Mouse (Mus musculus) thymus, postnatal 10 days (tissue): ENCODE measurements around the gene Gabrg3.
"Not testable (repeated sequence)": the region's sequence is repeated elsewhere in the genome, so short reads cannot be mapped to it uniquely, and the experiment has no call there.

Source experiments
- DNase-seq, 2 experiments: peaks; one replicate each; pipeline ENCODE4 v3.0.0; 2021; ENCODE audit warnings: low spot score in 2 of 2

The Gabrg3 gene

DNA sequence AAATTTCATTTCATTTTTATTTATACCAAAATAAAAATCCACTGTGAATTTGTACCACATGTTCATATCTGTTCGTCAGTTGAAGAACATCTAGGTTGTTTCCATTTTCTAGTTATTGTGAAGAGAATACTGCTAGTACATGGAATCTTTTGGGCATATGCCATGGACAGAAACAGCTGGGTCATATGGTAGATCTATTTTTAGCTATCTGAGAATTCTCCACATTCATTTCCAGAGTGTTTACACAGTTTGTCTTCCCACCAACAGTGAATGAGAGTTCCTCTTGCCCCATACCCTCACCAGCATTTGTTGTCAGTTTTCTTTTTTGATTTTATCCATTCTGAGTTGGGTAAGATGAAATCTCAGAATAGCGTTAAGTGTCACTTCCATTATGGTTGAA is 75.0 kb downstream of the Gabrg3 start:
- no peak for DNase-seq

DNA sequence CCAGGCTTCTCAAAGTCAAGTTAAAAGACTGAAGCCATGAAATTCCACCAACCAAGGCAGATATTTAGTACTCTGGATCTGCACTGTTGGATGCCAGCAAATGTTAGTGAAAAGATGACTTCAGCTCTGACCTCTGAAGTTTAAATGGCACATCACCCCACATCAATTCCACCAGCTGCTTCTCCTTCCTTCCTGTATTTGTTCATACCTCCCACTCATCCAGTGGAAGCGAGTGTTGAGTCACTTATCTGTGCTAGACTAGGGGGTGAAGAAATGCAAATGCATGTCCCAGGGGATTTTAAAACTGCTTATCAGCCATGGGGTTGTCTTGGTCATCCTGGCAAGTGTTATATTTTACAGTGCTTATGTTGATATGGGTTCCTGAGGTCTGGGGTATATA is 79.7 kb downstream of the Gabrg3 start:
- DNase-seq, result no peak

DNA sequence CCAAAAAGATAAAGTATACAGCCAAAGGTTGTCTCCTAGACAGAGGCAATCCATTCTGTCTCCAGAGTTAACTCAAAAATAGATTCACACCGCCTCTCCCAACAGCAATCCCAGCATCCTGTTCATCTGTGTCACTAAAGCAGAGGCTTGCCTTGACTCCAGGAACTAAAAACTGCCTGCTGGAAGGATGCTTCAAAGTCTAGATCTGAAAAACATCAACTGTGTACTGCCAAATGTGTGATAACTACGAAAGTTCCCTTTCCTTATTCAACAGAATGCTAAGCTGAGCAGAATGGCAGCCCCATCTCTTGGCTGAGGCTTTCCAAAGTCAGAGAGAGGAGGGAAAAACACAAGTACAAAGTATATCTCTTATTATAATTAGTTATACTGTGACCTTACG is 90.3 kb downstream of the Gabrg3 start:
- no peak for DNase-seq

DNA sequence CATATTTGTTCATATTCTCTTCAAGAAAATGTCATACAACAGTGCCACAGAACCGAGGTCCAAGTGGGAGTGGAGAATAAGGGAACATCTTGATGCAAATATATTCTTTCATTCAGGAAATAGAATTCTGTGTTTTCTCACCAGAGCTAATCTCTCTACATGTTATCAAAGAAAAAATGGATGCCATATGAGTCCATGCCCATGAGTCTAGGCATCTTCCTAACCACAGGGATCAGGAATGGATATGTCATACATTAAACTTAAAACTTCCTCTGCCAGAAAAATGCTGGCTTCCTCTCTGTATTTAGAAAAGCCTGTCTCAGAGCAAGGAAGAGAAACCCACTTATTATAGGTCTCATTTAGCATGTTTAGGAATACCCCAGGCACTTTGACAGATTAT is 92.9 kb downstream of the Gabrg3 start:
- DNase-seq, result no peak

DNA sequence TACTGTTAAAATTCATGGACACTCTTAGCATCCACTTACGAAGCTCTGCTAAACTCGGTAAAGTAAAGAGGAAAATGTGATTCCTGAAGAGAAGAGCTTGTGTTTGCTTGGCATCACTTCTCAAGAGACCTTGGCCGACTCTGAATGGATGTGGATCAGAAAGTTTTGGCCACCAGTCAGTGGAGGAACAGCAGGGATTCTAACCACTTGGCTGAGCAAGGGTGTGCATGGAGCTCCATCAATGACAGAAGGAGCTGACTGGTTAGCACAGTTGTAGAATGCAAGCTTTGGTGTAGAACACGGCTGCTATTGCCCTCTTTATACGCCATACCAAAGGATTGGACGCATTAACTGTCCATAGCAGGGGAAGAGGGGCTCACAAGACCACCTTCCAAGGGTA is 93.4 kb downstream of the Gabrg3 start:
- DNase-seq, result no peak

DNA sequence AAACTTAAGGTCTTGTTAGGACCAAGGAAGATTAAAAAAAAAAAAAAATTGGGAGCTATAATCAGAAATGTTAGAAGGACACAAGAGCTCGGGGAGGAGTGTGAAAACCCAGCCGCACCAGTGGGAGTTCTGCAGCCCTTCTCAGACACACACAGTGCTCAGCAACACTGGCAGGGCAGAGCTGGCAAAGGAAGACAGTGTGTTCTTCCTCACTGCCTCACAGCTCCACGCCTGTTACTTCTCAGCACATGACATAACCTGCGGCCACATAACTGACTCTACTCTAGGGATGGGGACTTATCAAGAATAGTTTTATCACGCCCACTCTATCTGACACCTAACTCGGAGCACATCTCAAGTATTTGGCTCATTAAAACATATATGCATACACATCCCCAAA is 103.8 kb downstream of the Gabrg3 start:
- no peak for DNase-seq

DNA sequence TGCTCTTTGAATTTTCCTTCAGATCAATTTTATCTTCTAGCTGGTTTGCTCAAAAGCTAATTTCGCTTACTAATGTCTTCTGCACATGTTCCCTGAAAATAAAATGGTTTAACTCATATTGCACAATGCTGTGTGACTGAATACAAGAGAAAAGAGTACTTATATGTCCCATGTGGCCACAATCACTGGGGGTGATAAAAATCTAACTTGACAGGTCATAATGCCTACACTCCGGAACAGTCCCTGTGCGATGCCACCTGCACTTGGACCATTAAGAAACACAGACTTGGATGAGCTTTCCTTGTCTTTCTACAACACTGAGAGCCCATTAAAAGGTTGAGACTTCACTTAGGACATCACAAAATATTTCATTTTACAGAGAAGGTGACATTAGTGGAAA is 108.1 kb downstream of the Gabrg3 start:
- no peak for DNase-seq

DNA sequence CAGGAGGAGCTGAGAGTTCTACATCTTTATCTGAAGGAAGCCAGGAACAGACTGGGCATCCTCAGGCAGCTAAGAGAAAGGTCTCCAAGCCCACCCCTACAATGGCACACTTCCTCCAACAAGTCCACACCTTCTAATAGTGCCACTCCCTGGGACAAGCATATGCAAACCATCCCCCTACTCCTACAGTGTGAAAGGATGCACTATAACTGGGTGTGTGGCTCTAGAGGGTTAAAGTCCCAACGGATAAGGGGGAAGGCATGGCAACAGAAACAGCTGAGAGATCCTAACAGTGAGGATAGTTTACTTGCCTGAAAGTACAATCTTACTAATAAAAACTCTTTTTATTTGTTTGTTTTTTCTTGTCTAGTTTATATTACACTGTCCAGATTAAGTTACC is 126.8 kb downstream of the Gabrg3 start:
- no peak for DNase-seq

DNA sequence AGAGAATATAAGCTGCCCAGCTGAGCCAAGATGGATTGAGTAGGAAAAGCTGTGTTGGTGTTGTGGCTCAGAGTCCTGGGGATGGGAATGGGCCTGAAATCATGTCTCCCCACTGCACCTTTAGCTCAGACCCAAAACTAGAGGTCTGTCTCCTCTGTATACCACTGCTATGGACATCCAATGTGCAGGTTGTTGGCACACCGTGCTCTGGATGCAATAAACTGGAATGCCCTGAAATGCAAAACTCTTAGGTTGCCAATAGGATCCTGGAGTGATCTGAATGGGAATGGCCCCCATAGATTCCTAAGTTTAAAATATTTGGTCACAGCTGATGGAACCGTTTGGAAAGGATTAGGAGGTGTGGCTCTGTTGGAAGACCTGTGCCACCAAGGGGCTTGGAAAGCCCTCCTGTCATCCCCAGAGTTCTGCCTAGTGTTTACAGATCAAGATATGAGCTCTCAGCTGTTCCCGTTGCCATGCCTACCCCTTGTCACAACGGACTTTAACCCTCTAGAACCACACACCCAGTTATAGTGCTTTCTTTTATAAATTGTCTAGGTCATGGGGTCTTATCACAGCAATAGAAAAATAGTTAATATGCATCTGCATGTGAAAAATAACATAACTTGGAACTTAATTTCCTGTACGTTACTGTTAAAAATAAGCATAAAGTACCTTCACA is 128.0 kb downstream of the Gabrg3 start:
- no peak for DNase-seq

DNA sequence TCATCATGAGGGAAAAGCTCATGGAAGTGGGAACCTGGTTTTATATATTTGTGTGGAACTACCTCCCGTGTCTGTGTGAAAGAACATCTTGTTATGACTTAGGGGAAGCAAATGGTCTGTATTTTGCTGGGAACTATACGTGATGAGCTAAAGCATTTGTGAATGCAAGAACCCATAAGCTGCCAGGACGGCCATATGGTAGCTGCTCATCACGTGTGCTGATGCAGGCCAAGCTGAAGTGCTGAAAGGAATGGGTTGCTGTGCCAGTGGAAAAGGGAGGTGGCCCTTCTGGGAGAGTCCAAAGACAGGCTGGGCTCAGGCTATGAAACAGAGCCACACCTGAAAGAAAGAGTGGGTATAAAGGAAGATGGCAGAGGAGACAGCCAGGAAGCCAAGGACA is 143.0 kb downstream of the Gabrg3 start:
- no peak for DNase-seq

DNA sequence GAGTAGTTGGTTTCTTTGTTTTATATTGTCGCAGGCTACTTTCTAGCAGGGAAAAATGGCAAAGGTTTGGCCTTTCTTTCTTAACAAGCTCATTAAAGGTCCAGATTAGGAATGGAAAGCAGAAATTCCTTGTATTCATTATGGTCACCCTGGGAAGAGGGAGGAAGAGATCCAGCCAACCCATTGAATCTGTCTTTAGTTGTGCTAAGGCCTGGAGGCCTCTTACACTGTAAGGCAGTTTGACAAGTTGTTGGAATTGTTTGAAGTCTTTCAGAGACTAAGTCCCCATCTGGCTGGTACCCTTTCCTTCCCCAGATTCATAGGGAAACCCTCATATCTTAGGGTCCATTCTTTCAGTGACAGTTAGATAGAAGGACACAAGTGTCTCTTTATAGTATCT is 172.9 kb downstream of the Gabrg3 start:
- no peak for DNase-seq

DNA sequence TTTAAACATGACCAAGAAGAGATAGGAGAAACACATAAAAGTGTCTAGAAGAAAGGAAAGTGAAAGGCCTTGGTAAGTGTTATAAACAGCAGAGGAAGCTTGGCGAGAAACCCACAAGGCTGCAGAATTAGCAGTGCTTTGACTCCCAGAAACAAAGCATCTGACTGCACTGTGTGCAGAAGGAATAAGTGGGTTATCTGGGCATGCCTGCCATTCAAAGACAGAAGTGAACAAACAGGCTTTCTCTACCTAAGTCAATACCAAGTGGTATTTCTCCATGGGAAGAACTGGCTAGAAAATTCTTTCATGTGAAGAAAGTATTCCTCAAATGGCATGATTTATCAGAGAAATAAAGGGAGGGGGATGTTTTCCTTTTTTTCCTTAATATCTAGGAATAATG is 201.0 kb downstream of the Gabrg3 start:
- no peak for DNase-seq

DNA sequence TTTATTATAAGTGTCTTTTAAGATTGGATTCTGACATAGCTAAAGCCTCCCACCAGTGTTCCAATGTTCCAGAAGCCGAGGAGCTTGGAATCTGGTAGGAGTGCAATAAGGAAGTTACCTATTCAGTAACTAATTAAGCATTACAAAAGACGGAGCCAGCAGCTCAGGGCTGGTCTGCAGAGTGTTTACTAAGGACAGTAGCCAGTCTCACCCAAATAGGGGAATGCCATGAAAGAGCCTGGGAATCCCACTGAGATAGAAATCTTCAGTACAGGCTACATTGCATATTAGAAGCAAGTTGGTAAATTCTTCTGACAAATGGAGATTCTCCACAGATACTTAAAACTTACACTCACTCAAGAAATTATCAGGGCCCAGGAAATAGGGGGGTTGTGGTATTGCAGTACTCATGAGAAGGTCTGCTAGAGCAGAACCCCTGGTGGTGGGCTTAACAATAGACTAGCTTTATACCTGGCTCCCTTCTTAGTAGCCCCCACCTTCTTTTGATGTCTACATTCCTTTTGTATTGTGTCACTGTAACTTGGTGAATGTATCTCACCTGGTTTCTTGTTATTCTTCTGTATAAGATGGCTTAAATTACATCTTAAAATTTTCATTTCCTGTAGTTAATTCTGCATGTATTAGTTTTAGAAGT is 211.0 kb downstream of the Gabrg3 start:
- not testable (repeated sequence) for DNase-seq

DNA sequence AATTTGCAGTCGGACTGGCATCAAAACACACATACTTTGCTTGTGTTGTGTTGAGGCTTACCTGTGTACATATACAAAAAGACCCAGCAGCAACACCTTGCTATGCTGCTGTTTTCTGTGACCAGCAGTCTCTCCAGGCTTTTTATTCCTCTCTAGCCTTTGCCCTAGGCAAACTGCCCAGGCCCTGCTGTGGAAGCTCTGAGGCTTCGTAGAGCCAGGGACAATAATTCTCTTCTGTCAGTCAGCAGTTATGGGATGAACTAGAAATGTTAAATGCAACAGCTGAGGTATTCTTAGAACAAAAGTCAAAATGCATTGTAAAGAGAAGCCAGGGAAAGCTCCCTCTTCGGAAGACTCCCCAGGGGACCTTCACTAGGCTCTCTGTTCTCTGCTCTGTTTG is 220.1 kb downstream of the Gabrg3 start:
- no peak for DNase-seq

DNA sequence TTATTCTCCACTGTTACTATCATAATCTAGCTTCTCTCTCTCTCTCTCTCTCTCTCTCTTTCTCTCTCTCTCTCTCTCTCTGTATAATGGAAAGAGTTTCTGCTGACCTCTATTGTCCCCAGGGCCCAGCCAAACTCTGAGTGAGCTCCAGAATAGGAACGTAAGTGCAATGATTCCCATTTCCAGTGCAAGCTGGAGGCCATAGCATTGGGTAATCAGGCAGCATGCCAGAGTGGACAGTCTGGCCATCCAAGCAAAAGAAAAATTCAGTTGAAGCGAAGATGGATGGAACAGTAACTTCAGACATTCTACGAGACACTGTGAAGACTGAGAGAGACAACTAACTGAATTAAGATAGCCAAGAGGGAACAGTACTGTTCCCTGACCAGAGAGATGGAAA is 228.8 kb downstream of the Gabrg3 start:
- no peak for DNase-seq

DNA sequence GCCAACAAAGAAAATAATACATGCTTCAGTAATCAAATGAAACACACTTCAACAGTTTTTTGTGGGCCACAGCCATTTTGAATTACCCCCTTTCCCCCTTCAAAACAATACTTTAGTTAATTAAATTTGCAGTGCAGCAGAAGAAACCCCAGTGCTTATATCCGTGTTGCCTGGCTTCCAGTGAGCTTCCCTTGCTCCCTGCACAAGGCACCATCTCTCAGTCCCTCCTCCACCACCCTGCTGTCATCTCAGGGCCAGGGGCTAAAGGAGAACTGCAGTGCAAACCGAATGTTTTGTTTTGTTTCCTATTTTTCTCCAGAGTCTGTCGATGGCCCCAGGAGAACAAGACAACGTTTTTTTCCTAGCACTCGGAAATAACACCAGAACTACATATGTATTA is 233.2 kb downstream of the Gabrg3 start:
- no peak for DNase-seq

DNA sequence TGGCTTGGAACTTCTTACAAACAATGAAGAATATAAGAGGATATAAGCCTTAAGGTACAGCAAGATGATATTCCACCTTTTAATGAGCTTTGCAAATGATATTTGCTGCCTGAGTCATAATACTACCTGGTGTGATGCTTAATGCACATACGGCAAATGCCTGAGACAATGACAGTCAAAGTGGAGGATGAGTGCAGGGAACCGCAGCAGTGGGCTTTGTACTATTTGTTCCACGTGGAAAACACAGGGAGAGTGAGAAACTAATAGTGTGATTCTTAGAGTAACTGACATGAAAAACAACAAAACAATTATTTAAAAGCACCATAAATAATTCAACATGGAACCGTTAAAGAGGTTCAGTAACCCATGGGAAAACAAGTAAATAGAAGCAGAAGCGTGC is 236.2 kb downstream of the Gabrg3 start:
- no peak for DNase-seq

DNA sequence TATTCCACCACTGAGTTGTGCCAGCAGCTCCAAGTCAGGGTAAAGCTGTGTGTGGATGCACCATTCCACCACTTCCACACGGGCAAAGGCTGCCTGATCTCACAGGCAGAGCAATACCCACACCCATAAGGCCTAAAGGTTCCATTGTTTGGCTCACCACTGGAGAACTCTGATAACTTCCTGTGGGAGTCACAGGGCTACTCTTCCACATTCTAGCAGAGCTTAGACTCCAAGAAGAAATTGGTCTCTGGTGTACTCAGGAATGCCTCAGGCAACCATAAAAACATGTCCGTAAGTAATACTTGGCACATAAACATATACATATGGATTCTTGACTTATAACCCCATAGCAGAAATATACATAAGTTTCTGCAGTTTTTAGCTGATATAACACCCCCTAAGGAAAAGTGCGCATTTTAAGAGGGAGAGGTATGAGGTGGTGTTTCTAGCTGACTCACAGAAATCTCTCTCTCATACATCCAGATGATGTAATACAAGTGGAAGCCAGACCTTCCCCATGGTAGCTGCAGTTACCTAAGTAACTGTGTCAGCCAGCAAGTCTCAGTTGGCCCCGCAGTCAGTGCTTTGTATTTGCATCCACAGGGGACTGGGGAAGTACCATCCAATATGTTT is 248.8 kb downstream of the Gabrg3 start:
- no peak for DNase-seq

DNA sequence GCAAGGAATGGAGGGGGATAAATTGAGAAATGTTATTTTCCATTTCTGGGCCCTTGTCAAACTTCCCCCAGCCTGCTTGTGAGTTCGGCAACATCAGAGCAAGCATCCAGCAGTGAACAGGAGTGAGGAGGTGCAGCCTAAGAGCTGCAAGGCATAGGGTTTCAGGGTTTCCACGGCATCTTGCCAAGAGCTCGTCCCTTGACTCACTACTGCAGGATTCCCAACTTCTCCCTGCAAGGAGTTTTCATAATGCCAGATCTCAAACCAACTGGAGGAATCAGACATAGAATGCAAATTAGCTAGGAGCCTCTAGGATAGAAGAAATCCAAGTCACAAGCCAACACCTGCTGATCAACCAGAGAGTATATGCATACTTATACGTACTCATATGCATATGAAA is 254.0 kb downstream of the Gabrg3 start:
- no peak for DNase-seq

DNA sequence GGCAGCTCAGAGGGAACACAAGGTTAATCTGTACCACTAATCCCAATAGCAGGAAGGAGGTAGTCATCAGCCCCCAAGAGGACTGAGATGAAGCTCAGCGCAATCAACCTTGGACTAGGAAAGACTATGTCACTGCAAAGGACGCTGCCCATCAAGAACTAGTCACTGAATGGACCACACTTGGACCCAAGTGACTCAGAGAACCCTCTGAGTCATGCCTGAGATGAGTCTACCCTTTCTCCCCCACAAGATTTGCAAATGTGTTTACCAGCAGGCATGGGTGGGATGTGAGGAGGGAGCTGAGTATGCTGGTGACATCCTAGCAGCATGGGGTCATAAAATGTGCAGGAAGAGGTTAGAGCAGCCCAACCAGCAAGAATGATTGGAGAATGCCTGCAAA is 254.5 kb downstream of the Gabrg3 start:
- DNase-seq, result no peak

DNA sequence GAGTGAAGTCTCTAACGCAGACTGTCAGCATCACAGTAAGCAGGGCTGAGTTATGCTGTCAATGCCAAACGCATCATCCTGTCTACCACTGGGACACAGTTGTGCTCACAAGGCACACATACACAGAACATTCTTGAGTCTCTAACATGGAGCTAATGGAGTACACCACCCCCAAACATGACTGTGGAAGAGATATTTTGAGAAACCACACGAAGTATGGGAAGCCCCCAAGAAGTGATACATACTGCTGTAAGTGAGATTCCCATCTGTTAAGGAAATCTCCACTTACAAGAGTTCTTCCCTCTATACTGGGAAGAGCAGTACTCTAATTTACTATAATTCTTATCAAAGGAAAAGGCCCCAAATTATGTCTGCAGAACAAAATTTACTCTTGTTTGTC is 286.9 kb downstream of the Gabrg3 start:
- DNase-seq, result no peak

DNA sequence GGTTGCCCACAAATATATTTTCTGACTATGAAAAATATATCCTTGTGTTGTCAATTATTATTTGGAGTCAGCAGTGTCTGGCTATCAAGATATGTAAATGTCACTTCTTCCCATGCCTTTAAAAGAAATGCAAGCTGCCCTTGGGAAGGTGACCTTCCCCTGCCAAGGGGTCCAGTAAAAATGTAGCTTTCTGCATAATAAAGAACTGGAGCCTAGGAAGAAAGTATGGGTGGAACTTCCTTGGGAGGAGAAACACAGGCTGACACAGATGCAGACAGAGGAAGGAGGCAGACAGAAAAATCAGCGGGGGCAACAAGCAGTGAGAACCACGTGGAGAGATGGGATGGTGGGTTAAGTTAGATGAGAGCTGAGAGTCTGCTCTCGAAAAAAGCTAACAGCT is 304.9 kb downstream of the Gabrg3 start:
- DNase-seq, result no peak

DNA sequence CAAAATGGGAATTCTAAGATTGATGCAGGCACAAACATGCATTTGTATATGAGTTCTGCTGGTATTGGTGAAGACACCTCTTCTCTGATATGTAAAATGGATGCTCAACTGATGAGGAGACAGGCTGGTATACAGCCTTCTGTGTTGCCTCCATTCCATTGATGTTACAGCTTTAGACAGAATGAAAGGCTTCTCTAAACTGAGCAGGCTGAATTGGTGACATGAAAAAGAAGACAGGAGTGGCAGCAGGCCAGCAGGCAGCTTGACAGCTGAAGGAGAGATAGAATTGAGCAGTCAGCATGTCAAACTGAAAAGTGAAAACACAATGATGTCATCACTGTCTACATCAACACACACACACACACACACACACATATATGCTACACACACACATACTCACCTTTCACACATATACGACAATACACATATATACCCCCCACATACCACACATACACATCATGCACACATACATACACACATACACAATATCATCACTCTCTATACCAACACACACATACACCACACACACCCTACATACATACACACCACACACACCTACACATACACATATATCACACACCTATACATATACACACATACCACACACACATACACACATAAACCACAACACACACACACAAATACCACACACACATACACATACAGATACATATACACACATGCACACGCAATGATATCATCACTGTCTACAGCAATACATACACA is 315.4 kb downstream of the Gabrg3 start:
- no peak for DNase-seq
